Mouse (Mus musculus): ENCODE data around the gene Ntrk3. TPM values are rescaled to one million over a fixed set of nuclear protein-coding genes. Genes with fewer than 3 reads are reported as not detected.

Gene Ntrk3
- polyA plus RNA-seq, 1 experiment from 2014 or later: not detected

GRCm38 (mm10) chr7:78586800-78587199 is 151.0 kb downstream of the Ntrk3 start:
- no peak overlapping the region for H3K27ac ChIP-seq
- H3K4me3 ChIP-seq (ENCODE audit: inconsistent target): no peak overlapping the region
- 22% methylated on average over 3 of the region's 3 CpGs for WGBS (ENCODE audit: missing documents)
- H3K36me3 ChIP-seq (ENCODE audit: inconsistent target): no peaks in the 10 kb centered on the region
- H3K79me2 ChIP-seq (ENCODE audit: inconsistent target): no peaks in the 10 kb centered on the region

- WGBS (ENCODE audit: missing documents): 62% methylated on average over 4 of the region's 7 CpGs
- no peak overlapping the region for H3K27ac ChIP-seq
- no peaks in the 10 kb centered on the region for H3K79me2 ChIP-seq (ENCODE audit: inconsistent target)
- no peaks in the 10 kb centered on the region for H3K36me3 ChIP-seq (ENCODE audit: inconsistent target)
- H3K4me3 ChIP-seq (ENCODE audit: inconsistent target): no peak overlapping the region
Measured at GRCm38 (mm10) chr7:78585960-78586359, 151.9 kb downstream of the Ntrk3 start.

GRCm38 (mm10) chr7:78584936-78585335 is 152.9 kb downstream of the Ntrk3 start:
- H3K4me3 ChIP-seq (ENCODE audit: inconsistent target): no peak overlapping the region
- H3K79me2 ChIP-seq (ENCODE audit: inconsistent target): no peaks in the 10 kb centered on the region
- H3K36me3 ChIP-seq (ENCODE audit: inconsistent target): no peaks in the 10 kb centered on the region
- H3K27ac ChIP-seq: no peak overlapping the region
- WGBS (ENCODE audit: missing documents): 85% methylated on average over 2 of the region's 2 CpGs

- H3K36me3 ChIP-seq (ENCODE audit: inconsistent target): no peaks in the 10 kb centered on the region
- WGBS (ENCODE audit: missing documents): 11% methylated on average over 3 of the region's 3 CpGs
- H3K27ac ChIP-seq: no peak overlapping the region
- no peaks in the 10 kb centered on the region for H3K79me2 ChIP-seq (ENCODE audit: inconsistent target)
- no peak overlapping the region for H3K4me3 ChIP-seq (ENCODE audit: inconsistent target)
Measured at GRCm38 (mm10) chr7:78584499-78584898, 153.3 kb downstream of the Ntrk3 start.

GRCm38 (mm10) chr7:78583678-78584077 is 154.1 kb downstream of the Ntrk3 start:
- no peak overlapping the region for H3K27ac ChIP-seq
- 16% methylated on average over 6 of the region's 6 CpGs for WGBS (ENCODE audit: missing documents)
- H3K36me3 ChIP-seq (ENCODE audit: inconsistent target): no peaks in the 10 kb centered on the region
- no peaks in the 10 kb centered on the region for H3K79me2 ChIP-seq (ENCODE audit: inconsistent target)
- H3K4me3 ChIP-seq (ENCODE audit: inconsistent target): no peak overlapping the region

GRCm38 (mm10) chr7:78581341-78581740 is 156.5 kb downstream of the Ntrk3 start:
- WGBS (ENCODE audit: missing documents): 65% methylated on average over 1 of the region's 1 CpGs
- Histone ChIP-seq H3K4me3 (ENCODE audit: inconsistent target) (no peak overlapping the region), H3K27ac (no peak overlapping the region), H3K79me2 (ENCODE audit: inconsistent target) (no peaks in the 10 kb centered on the region), H3K36me3 (ENCODE audit: inconsistent target) (no peaks in the 10 kb centered on the region)

- 10% methylated on average over 13 of the region's 13 CpGs for WGBS (ENCODE audit: missing documents)
Measured at GRCm38 (mm10) chr7:78579461-78580234, 158.2 kb downstream of the Ntrk3 start.

GRCm38 (mm10) chr7:78578461-78579359 is 159.1 kb downstream of the Ntrk3 start:
- H3K4me3 ChIP-seq (ENCODE audit: inconsistent target): no peak overlapping the region

More at GRCm38 (mm10) chr7:78579461-78580234, 158.2 kb downstream of the Ntrk3 start:
- Histone ChIP-seq H3K79me2 (ENCODE audit: inconsistent target) (no peaks in the 10 kb centered on the region), H3K36me3 (ENCODE audit: inconsistent target) (no peaks in the 10 kb centered on the region), H3K27ac (no peak overlapping the region), H3K4me3 (ENCODE audit: inconsistent target) (no peak overlapping the region)

GRCm38 (mm10) chr7:78578111-78578460 is 159.7 kb downstream of the Ntrk3 start:
- H3K36me3 ChIP-seq (ENCODE audit: inconsistent target): no peaks in the 10 kb centered on the region
- no peaks in the 10 kb centered on the region for H3K79me2 ChIP-seq (ENCODE audit: inconsistent target)
- 0% methylated on average over 6 of the region's 23 CpGs for WGBS (ENCODE audit: missing documents)
- H3K4me3 ChIP-seq (ENCODE audit: inconsistent target): no peak overlapping the region
- no peak overlapping the region for H3K27ac ChIP-seq

More at GRCm38 (mm10) chr7:78578461-78579359, 159.1 kb downstream of the Ntrk3 start:
- Histone ChIP-seq H3K27ac (no peak overlapping the region), H3K79me2 (ENCODE audit: inconsistent target) (no peaks in the 10 kb centered on the region), H3K36me3 (ENCODE audit: inconsistent target) (no peaks in the 10 kb centered on the region)
- WGBS (ENCODE audit: missing documents): 3% methylated on average over 59 of the region's 66 CpGs

- H3K36me3 ChIP-seq (ENCODE audit: inconsistent target): no peaks in the 10 kb centered on the region
- no peak overlapping the region for H3K4me3 ChIP-seq (ENCODE audit: inconsistent target)
- H3K27ac ChIP-seq: no peak overlapping the region
- under 1% methylated on average over 45 of the region's 49 CpGs for WGBS (ENCODE audit: missing documents)
- no peaks in the 10 kb centered on the region for H3K79me2 ChIP-seq (ENCODE audit: inconsistent target)
Measured at GRCm38 (mm10) chr7:78577462-78578110, 160.2 kb downstream of the Ntrk3 start.

- Histone ChIP-seq H3K36me3 (ENCODE audit: inconsistent target) (no peaks in the 10 kb centered on the region), H3K27ac (no peak overlapping the region), H3K4me3 (ENCODE audit: inconsistent target) (no peak overlapping the region), H3K79me2 (ENCODE audit: inconsistent target) (no peaks in the 10 kb centered on the region)
- WGBS (ENCODE audit: missing documents): 3% methylated on average over 35 of the region's 35 CpGs
Measured at GRCm38 (mm10) chr7:78576706-78577461, 160.9 kb downstream of the Ntrk3 start.

- no peak overlapping the region for H3K27ac ChIP-seq
- H3K36me3 ChIP-seq (ENCODE audit: inconsistent target): no peaks in the 10 kb centered on the region
- 19% methylated on average over 5 of the region's 5 CpGs for WGBS (ENCODE audit: missing documents)
- H3K79me2 ChIP-seq (ENCODE audit: inconsistent target): no peaks in the 10 kb centered on the region
- H3K4me3 ChIP-seq (ENCODE audit: inconsistent target): no peak overlapping the region
Measured at GRCm38 (mm10) chr7:78576169-78576568, 161.6 kb downstream of the Ntrk3 start.

- Histone ChIP-seq H3K36me3 (ENCODE audit: inconsistent target) (no peaks in the 10 kb centered on the region), H3K27ac (no peak overlapping the region), H3K79me2 (ENCODE audit: inconsistent target) (no peaks in the 10 kb centered on the region), H3K4me3 (ENCODE audit: inconsistent target) (no peak overlapping the region)
- WGBS (ENCODE audit: missing documents): 11% methylated on average over 3 of the region's 3 CpGs
Measured at GRCm38 (mm10) chr7:78575556-78575955, 162.3 kb downstream of the Ntrk3 start.

- no peak overlapping the region for H3K27ac ChIP-seq
- WGBS (ENCODE audit: missing documents): 83% methylated on average over 2 of the region's 2 CpGs
- no peaks in the 10 kb centered on the region for H3K36me3 ChIP-seq (ENCODE audit: inconsistent target)
- H3K4me3 ChIP-seq (ENCODE audit: inconsistent target): no peak overlapping the region
- H3K79me2 ChIP-seq (ENCODE audit: inconsistent target): no peaks in the 10 kb centered on the region
Measured at GRCm38 (mm10) chr7:78571196-78571595, 166.6 kb downstream of the Ntrk3 start.

All from macrophage (primary cell).